Mouse (Mus musculus) megakaryocyte, adult 5-6 weeks (primary cell): ENCODE measurements around the gene Myh7. TPM values are rescaled to one million over a fixed set of nuclear protein-coding genes. Genes with fewer than 3 reads are reported as not detected.
"Not testable (repeated sequence)": the region's sequence is repeated elsewhere in the genome, so short reads cannot be mapped to it uniquely, and the experiment has no call there.

Experiments
- ATAC-seq: 2 replicates; pipeline ENCODE4 v1.8.0; 2016; ENCODE audit warnings: mild to moderate bottlenecking, inconsistent platforms; ENCODE audit not compliant: poor library complexity, severe bottlenecking
- total RNA-seq, 2 experiments: library from RNA; stranded (forward) in 1 of 2; stranded (reverse) in 1 of 2; fragments of 153-499, 151-499 nt in 1 of 2; fragments of 221-1000, 200-1000 nt in 1 of 2; gene quantifications; 2 replicates each; pipeline versions ENCODE4 v1.2.3 to v1.2.4; 2015 to 2017

Gene Myh7
- total RNA-seq, 2 experiments from 2014 or later: not detected

DNA sequence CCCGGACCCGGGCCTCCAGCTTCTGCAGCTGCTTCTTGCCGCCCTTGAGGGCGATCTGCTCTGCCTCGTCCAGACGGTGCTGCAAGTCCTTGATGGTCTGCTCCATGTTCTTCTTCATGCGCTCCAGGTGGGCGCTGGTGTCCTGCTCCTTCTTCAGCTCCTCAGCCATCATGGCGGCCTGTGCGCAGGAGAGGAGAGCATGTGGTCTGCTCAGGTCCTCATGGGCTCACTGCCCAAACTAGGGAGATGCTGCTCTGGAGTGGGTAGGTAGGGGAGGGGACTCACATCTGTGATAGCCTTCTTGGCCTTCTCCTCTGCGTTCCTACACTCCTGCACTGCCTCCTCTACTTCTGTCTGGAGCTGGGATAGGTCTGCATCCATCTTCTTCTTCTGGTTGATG, 21.6 kb downstream of the Myh7 start:
- not testable (repeated sequence) for ATAC-seq

DNA sequence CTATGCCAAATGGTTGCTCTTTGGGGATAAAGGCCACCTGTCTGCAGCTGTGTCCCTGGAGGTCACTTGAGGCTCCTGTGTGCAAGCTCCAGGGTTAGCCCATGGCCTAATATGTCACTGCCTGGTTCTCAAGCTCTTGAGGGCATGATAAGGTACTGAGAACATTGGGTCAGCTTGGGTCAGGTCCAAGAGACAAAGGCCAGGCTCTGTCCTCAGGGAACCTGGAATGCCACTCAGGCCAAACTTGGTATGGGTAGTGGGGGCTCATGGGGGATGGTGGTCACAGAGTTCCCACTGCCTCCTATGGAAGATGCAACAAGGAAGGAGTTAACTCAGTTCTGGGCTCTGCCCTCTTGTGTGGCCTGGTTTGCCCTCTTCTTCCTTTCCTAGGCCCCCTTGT, 26.1 kb downstream of the Myh7 start:
- ATAC-seq: no peak

DNA sequence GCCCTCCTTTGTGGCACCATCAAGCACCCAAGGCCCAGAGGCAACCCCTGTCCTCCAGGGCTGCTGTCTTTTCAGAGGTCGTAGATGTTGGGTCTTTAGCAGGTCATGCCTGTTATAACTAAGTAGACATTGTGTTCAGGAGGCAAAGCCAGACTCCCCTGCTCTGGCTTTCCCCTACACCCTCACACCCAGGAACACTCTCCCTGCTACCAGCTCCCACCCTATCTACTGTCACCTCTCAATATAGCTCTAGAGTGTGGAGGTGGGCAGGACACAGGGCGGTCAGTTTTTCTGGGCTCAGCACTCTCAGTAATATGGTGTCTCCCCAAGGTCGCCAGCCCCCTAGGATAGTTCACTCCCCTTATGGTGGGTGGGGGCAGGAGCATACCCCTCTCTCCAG, 26.6 kb downstream of the Myh7 start:
- ATAC-seq: no peak

DNA sequence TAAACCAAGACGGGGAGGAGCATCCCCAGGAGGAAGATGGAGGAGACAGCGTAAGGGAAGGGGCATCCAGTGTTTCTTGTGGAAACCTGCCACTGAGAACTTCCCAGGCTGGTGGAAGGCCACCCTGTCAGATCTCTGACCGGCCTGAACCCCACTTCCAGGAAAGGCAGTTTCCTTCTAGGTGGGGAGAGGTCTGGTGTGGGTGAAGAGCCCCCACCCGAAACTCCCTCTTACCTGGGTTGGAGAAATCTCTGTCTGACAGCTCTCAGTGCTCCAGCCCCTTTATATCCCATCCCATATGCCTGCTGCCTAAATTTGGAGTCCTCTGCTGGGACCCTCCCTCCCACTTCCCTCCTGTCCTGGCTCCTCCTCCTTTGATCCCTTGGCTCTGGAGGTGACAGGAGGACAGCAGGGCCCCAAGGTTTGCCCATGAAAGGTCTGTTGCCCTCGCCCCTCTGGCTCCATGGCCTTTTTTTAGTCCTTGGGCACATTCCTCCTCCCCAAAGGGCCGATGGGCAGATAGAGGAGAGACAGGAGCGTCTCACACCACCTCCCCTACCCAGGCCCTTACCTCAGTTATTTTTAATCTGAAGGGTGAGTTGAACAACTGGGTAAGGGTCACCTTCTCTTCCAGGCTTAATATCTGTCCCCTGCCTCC, 28.0 kb downstream of the Myh7 start, which contains the start of gene Myh6:
TSS of gene Myh6 (minus strand) at position 608 of the 658 bp plus-strand sequence.
- ATAC-seq: no peak

DNA sequence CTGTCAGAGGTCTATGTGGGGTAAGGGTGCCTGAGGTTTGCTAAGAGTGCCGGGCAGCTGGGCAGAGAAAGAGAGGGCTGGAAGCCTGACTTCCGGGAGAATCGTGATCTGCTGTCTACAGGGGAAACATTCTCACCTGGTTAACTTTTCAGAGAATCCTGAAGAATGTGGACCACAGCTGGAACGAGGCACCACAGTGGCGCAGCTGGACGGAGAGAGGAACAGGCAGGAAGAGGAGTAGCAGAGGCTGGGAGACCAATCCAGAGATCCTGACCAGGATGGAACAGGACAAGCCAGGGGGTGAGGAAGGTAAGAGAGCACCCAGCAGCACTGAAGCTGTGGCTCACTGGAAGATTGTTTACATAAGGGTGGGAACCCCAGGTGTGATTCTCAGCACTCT, 28.8 kb downstream of the Myh7 start:
- no peak for ATAC-seq

DNA sequence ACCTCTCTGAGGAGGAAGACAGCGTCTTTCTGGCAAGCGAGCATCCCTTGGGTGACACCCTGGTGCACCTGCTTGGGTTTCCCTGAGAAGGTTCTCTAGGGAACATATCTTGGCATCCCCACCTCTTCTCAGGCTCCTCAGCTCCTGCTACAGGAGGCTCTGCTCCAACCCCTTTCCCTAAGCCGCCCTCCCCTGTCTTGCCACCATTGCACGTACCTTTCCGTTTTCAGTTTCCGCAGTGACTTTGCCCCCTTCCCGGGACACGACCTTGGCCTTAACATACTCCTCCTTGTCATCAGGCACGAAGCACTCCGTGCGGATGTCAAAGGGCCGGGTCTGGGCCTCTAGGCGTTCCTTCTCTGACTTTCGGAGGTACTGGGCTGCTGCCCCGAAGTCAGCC, 29.4 kb downstream of the Myh7 start:
- ATAC-seq: no peak

DNA sequence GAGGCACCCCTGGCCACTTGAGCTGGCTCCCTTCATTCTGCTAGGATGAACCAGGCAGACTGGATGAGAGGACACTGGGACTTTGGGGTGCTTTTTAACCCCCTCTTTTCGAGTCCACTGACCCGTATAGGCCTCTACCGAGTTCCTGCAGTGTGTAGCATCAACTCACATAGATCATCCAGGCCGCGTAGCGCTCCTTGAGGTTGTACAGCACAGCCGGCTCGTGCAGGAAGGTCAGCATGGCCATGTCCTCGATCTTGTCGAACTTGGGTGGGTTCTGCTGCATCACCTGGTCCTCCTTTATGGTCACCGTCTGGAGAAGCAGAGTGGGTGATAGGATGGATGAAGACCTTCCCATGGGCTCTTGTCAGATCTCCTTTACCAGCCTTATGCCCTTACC, 30.7 kb downstream of the Myh7 start:
- no peak for ATAC-seq

DNA sequence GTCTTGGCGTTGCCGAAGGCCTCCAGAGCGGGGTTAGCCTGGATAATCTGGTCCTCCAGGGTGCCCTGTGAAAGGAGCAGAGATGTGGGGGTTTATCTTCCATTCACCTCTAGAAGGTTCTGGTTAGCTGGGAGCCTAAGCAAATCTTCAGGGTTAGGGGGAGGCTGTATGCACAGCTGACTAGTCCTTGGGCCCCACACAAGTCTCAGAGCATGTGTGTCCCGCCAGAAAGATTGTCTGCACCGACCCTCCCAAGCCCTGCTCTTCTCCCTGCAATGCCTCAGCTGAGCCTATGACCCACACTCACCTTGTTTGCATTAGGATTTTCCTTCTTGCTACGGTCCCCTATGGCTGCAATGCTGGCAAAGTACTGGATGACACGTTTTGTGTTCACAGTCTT, 31.7 kb downstream of the Myh7 start:
- ATAC-seq: no peak

DNA sequence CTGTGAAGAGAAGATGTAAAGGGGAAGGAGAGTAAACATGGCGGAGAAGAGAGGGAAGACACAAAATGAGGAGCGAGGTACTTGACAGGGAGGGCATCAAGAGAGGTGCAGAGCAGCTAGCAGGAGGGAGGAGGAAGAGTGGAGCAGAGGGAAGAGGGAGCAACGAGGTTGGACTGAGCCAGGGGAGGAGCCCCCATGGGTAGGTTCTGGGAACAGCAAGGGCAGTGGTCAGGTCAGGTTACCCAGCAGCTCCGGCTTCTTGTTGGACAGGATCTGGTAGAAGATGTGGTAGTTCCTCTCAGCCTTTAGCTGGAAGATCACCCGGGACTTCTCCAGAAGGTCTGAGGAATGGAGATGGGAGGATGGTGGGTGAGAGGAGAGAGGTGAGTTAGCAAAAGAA, 32.9 kb downstream of the Myh7 start:
- ATAC-seq: no peak

DNA sequence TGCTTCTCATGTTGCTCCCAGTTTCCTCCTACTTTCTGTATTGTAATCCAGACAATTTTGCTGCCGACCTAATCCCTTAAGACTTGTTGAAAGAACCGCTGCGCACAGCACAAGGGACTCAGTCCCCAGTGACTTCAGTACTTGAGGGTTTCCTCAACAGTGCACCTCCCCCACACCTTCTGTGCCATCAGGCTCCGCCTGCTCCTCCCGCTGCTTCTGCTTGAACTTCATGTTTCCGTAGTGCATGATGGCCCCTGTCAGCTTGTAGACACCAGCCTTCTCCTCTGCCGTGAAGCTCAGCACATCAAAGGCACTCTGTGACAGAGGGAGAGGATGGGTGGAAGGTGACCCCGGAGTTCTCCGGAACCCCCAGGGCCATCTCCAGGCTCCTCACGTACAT, 33.7 kb downstream of the Myh7 start:
- no peak for ATAC-seq

DNA sequence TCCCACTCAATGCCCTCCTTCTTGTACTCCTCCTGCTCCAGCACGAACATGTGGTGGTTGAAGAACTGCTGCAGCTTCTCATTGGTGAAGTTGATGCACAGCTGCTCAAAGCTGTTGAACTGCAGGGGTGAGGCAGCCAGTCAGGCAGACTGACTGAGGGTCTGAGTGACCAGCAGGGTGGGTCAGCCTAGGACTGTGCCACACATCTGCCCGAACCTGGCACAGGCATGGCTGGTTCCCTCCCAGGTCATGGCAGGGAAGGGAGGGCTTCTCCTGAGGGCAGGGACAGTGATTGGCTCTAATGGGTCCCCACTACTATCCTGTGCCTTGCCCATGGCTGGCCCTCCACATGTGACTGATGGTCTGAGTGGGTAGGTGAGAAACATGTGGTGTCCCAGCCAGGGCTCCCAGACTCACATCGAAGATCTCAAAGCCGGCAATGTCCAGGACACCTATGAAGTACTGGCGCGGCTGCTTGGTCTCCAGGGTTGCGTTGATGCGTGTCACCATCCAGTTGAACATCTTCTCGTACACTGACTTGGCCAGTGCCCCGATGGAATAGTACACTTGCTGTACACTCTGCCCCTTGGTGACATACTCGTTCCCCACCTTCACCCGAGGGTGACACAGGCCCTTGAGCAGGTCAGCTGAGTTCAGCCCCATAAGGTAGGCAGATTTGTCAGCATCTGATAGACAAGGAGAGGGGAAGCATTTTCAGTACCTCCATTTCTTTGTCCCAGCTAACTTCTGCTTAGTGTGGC, 34.4 kb downstream of the Myh7 start:
- ATAC-seq: not testable (repeated sequence)

DNA sequence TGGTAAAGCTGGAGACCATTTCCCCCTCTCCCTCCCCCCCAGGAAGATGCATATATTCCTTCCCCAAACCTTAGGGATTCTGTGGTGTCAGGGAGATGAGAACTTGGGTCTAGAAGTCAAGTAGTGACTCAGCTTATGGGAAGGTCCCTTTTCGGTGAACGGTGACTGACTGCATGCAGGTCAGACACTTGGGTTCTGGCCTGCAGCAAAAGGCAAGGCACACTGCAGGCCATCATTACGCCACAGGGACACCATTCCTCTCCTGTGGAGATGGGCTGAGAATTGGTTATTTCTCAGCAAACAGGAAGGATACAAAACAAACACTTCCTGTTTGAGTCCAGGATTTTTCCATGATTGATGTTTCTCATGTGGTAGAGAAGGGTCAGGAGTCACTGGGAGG, 35.2 kb downstream of the Myh7 start:
- no peak for ATAC-seq

DNA sequence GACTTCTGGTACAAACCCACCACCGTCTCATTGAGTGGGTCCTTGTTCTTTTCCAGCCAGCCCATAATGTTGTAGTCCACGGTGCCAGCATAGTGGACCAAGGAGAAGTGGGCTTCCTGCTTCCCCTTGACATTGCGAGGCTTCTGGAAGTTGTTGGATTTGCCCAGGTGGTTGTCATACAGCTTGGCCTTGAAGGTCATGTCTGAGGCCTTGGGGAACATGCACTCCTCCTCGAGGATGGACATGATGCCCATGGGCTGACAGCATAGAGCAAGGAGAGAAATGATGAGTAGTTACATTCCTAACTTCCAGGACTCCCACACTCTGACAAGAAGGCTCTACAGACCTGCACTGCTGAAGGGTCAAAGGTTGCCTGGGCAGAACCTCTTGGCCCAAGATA, 35.9 kb downstream of the Myh7 start:
- no peak for ATAC-seq

DNA sequence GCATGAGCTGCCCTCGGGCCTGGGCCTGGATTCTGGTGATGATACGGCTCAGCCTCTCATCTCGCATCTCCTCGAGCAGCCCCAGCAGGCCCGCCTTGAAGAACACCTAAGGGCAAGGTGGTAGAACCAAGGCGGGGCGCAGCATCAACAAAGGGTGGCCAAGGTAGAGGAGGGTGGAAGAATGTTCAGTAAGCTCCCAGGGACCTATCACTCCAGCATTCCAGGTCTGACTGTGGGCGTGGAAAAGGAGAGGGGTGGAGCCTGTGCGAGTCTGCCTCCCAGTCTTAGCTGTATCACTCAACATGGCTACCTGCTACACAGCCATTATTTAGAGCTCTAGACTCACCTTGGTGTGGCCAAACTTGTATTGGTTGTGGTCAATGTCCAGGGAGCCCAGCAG, 37.9 kb downstream of the Myh7 start:
- no peak for ATAC-seq

DNA sequence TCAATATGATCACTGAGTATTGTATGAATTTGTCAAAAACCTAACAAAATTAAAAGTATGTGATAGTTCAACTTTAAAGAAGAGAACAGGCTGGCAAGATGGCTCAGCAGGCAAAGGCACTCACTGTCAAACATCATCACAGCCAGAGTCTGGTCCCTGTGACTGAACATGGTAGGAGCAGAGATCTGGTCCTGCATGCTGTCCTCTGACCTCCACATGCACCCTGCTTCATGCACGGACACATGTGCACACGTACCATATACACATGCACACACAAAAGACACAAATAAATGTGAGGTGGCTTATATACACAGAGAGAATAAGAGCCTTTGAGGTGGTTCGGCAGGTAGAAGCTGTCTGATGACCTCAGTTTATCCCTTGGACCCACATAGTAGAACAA, 38.9 kb downstream of the Myh7 start:
- ATAC-seq: no peak

DNA sequence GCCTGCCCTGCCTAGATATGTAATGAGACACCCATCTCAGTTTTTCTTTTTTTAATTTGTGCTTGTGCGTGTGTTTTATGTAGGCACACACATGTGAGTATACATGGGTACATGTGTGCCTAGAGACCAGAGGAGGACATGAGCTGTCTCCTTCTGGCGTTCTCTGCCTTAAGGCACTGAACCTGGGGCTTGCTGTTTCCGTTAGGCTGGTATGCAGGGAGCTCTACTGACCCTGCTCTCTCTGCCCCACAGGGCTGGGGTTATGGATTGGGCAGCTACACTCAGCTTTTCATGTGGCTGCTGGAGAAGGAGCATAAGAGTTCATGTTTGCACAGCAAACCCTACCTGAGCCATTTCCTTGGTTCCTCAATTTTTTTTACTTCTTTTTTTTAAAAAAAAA, 40.0 kb downstream of the Myh7 start:
- no peak for ATAC-seq

DNA sequence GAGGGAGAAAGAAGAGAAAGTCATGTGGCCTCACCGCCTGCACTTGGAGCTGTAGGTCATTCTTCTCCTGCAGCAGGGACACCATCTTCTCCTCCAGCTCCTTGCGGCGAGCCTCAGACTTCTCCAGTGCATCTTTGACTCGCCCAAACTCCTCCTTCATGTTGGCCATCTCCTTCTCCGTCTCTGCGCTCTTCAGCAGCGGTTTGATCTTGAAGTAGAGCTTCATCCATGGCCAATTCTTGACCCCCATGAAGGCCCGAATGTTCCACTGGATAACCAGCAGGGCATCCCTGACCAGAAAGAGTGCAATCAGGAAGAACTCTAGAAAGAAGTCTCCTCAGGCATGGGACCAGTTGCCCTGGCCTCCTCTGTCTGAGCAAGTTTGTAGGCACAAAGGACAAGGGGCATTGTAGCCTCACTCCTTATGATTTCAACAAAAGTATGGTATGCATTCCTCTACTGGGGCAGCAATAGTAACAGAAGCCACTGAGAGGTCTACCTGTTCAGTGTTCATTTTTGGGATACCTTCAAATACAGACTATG, 40.7 kb downstream of the Myh7 start:
- no peak for ATAC-seq

DNA sequence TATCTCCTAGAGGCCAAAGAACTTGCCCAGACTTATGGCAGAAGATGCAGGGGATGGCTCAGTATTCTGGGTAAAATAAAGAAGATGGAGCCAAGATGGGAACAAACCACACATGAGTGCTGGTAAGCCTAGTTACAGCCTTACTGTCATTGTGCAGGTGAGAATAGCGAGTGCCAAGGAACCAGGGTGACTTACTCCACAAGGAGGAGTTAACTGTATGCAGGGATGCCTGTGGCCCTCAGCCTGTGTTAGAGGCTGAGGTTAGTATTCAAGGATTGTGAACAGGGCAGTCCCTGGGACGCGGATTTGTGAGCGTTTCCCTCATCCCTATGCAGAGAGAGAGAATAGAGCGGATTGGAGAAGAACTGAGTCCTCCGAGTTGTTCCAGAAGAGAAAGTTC, 42.8 kb downstream of the Myh7 start:
- no peak for ATAC-seq

DNA sequence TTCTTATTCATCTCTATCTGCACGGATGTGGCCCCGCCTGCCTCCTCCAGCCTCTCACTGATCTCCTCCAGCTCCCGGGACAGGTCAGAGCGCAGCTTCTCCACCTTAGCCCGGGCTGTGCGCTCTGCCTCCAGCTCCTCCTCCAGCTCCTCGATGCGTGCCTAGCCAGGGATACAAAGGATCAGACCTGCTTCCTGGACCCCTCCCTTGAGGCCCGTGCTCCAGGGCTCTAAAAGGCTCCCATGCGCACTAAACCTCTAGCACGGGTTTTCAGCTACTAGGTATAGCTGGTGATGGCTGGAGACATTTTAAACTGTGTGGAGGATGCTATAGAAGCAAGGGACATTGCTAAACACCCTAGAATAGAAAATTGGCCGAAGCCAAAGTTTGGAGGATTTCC, 43.9 kb downstream of the Myh7 start:
- no peak for ATAC-seq

DNA sequence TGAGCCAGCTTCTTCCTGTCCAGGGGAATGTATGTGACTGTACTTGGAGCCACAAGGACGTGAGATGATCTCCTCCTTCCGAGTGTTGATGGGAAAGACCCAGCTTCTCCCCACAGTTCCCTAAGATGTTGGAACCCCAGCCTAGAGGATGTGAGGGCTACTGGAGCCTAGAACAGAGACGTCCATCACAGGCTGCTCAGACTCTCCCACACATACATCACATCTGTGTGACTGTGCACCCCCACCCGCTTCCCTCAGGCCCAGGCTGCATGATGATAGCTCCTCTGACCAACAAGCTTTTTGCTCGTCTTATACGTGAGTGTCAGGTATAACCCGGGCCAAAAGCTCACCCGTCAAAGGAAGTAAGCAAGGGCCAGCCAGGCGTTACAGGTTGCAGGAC, 45.6 kb downstream of the Myh7 start:
- no peak for ATAC-seq

DNA sequence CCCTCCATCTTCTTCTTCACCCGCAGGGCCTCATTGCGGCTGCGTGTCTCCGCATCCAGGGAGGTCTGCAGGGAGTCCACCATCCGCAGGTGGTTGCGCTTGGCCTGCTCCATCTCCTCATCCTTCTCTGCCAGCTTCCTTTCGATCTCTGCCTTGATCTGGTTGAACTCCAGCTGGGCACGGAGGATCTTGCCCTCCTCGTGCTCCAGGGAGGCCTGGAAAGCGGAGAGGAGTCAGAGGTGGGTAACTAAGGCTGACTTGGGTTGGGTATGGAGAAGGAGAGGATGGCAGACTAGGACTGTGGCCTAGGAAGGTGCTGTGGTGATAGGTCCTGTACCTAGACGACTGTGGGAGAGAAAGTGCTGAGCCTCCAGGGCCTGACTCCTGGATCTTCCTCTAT, 47.4 kb downstream of the Myh7 start:
- not testable (repeated sequence) for ATAC-seq

DNA sequence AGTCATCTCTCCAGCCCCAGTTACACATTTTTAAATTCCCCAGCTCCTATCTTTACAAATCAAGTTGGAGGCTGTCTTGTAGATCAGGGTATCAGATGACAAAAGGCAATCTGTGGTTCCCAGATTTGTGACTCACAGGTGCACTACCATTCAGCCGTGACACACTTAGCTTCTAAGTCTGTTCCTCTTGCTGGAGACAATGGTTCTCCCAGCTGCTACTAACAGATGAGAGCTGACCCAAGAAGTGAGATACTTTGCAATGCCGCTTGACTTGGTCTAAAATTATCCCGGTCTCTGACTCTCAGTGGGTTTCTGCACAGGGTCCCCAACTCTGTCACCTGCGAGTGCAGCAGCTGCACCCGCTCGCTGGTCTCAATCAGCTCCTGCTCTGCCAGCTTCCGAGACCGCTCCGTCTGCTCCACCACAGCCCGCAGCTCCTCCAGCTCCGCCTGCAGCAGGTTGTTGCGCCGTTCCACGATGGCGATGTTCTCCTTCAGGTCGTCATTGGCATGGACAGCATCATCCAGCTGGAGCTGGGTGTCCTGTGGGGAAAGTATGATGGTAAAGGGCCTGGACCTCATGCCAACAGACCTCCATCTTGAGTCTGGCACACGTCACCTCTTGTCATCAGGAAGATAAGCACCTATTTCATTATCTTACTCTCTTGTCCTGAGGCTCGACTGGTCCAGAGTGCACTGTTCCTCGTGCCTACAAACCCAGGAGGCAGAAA, 48.3 kb downstream of the Myh7 start:
- ATAC-seq: no peak
